Mouse (Mus musculus): ENCODE measurements around the gene Fbxl13. TPM values are rescaled to one million over a fixed set of nuclear protein-coding genes. Genes with fewer than 3 reads are reported as not detected.

The Fbxl13 gene
- total RNA-seq, 4 experiments from 2014 or later, result 0.19 to 0.52 (median 0.47) TPM; not detected in 1

DNA sequence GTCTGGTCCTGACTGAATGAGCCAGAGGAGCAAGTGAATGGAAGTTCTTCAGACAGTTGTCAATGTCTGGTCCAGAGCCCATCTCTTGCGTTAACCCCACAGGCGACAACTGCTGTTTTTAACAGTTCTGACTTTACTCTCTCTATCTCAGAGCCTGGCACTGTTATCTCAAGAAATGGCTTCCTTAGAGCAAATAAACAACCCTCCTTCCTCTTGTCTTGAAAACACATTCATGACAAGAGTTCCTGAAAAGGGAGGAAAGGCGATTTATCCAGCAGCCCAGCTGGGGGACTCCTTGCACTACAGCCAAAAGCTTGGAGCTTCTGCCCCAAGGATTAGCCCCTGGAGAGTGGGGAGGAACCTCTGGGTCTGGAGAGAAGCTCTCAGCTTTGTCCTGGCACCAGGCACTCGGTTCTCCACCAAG lies 117.9 kb downstream of the Fbxl13 start:
- DNase-seq (ENCODE audit: low spot score in 2 of 2), result no peak

DNA sequence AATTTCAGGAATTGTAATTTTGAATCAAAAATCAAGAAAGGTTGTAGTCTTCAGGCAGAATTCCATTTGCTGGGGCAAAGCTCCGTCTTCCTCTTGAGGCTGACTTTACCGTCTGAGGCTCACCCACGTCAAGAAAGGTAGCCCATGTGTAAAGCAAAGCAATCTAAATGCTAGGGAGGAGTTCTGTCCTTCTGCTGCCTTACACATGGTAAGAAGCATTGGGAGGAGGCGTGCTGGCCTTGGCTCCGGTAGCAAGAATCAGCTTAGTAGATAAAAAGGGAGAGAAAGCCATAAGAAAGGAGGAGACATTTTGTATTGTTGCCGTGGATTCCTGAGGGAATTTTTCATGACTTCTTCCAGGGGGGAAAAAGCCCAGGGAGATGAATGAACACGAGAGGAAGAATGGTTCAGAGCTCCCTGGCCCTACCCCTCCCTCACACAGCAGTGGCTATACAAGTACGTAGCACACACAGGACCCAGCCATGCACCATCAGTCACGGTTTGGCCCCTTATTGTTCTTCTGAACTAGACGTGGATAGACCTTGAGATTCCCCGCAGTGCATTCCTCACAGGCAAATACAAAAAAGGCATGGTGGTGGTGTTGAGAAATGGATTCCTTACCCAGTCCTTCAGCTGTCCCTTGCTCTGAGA lies 118.5 kb downstream of the Fbxl13 start:
- no peak for DNase-seq (ENCODE audit: low spot score in 2 of 2)

DNA sequence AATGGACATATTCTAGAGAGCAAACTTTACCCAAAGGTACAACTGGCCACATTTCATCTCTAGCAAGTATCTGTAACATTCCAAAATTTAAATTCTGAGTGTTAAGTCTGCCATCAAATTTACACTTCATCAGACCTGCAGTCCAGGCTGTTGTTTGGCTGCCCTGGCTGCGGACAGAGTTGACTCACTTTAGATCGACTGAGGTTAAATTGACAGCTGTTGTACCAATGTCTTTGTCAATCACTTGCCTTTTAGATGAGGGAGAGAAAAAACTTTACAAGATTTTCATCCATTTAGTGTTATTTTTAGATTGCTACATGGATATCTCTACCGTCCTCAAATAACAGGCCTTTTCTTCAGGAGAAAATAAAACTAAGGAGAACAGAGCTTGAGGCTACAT lies 126.3 kb downstream of the Fbxl13 start:
- no peak for DNase-seq (ENCODE audit: low spot score in 2 of 2)

DNA sequence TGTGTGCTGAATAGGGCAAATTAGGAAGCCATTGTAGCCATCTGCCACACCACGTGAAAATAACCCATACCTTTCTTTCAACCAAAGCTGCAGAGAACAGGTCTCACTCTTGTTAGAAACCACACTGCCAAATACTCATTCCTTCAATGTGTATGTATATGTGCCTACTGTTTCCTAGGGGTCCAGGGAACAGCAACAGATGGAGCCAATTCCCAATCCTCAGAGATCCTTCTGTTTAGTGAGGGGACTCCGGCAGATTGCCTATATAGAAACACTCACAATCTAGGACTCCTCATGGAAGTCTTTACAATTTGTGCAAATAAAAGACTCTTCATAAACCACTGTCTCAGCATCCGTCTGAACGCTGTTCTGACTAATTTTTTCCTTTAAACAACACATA lies 127.2 kb downstream of the Fbxl13 start:
- no peak for DNase-seq (ENCODE audit: low spot score in 2 of 2)

DNA sequence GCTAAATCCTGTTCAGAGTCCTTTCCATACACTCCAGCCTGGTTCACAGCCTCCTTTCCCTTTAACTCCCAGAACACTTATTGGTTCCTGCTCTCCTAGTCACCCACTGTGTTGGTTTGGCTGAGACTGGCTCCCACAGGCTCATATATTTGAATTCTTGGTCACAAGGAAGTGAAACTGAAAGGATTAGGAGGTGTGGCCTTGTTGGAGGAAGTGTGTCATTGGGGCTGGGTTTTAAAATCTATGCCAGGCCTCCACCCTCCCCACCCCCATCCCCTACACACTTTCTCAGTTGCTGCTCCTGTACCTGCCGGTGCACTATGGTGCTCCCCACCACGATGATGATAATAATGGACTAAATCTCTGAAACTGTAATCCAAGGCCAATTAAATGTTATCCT lies 127.9 kb downstream of the Fbxl13 start:
- no peak for DNase-seq (ENCODE audit: low spot score in 2 of 2)

DNA sequence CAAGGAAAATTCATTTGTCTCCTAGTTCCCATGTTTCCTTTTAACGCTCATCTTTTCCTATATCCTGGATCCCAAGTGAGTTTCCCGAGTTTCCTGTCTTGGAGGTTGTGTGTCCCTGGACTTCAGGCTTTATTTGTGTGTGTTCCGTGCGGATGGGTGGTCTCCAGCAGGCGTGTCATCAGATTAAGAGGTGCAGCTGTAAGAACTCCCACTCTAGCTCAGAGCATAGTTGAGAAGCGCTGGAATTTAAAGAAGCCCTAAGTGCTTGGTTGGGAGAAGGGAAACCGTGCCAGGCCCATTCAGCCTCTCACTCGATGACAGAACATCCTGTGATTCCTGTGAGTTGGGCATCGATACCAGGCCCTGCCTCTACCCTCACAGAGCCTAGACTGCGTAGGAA lies 132.1 kb downstream of the Fbxl13 start:
- no peak for DNase-seq (ENCODE audit: low spot score in 2 of 2)

DNA sequence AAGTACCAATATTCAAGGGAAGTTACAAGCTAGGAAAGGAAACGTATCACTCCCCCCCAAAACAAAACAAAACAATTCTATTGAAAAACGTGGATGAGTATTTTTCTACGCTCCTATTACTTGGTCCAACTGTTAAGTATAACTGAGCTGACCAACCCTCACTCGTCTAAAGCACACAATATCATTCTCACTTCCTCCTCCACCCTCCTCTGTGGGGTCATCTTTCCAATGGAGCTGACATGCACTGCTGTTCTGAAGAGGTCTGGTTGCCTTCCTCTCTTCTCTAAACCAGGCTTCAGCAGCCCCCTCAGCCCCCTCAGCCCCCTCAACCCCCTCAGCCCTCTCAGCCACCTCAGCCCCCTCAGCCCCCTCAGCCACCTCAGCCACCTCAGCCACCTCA lies 135.6 kb downstream of the Fbxl13 start:
- no peak for DNase-seq (ENCODE audit: low spot score in 2 of 2)

DNA sequence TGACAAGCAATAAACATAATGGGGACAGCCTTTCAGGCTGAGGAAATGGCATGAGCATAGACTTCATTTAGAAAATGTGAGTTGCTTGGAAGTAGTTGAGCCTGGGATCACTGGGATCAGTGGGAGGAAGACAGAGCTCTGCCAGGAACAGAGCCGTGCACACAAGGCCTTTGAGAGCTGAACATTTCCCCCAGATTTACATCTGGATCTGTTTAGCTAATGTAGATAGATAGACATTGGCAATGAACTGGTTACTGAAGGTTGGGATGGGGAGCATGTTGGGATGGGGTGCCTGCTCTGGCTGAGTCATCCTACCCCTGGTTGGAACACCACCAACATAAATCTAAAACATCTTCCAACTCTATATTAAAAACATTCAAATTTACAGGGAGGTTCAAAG lies 138.5 kb downstream of the Fbxl13 start:
- DNase-seq (ENCODE audit: low spot score in 2 of 2), result no peak

DNA sequence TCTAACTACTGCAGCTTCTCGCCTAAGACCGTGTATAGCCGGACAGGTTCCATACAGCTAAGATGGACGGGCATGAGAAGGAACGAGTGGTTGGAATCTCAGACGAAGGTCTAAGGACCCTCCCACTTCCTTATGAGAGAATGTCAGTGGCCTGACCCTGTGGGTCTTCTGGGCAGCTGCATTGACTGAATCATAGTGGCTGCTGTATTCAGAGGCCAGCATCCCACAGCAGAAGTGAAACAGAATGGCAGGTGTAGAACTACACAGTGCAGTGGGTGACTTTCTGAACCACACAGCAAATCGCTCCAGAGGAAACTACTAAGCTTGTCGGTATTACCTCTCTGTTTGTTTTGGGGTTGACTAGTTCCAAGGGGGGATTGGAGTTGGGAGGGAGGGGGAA lies 140.3 kb downstream of the Fbxl13 start:
- DNase-seq (ENCODE audit: low spot score in 2 of 2), result no peak

DNA sequence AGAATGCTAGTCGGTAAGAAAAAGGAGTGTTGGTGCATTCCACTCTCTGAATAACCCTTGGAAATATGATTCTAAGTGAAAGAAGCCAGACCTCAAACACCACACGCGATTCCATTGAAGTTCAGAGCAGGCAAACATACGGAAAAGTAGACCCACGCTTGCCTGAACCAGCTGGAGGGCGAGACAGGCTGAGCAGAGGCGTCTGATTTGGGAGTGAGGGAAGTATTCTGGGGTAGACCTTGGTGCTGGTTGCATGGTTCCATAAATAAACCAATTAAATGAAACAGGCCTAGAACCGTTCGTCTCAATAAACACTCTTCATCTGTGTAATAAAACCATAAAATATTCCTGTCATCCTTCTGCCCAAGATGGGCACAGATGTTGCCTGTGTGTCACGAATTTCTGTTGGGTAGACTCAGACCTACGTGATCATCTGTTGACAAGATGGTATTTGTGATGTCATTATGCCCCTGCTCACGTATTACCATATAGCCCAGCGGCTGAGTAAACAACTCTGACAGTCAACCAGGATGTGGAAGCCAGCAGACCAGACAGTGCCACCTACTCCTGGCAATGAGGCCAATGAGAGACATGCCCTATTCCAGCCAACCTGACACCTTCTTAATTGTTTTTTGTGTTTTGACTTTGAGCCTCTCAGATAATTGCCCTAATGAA lies 142.4 kb downstream of the Fbxl13 start:
- peak; percentile 57 to 85 for DNase-seq (ENCODE audit: low spot score in 2 of 2)

DNA sequence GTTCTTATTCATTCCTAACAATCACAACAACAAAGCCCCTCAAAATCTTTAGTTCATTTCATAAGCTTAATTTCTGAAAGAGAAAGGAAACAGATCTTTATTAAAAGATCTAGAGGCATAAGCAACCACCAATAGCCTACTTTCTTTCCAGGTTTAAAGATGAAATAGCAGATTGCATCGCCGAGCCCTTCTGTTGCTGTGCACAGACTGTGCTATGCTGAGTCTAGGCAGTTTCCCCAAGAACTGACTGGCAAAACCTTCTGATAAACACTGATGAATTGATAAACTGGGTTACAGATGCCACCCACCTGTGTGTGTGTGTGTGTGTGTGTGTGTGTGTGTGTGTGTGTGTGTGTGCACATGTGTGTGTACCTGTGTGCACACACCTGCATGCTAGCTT lies 144.5 kb downstream of the Fbxl13 start:
- DNase-seq (ENCODE audit: low spot score in 2 of 2), result peak; percentile 34 to 61

DNA sequence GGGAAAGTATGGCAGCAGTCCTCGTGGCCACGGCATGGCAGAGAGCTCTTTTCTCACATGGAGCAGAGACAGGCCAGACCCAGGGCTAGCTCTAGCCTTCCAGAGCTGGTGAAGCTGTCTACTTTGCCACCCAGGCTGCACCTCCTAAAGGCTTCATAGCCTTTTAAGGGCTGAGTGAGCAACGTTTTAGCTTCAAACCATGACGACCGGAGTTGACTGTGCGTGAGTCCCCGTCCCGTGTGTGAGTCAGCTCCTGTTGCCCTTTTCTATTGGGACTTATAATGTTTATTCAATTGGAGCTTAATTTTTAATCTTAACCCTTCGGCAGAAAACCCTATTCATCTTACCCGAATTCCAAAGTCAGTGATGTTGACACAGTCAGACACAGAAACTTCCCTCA lies 145.3 kb downstream of the Fbxl13 start:
- no peak for DNase-seq (ENCODE audit: low spot score in 2 of 2)

DNA sequence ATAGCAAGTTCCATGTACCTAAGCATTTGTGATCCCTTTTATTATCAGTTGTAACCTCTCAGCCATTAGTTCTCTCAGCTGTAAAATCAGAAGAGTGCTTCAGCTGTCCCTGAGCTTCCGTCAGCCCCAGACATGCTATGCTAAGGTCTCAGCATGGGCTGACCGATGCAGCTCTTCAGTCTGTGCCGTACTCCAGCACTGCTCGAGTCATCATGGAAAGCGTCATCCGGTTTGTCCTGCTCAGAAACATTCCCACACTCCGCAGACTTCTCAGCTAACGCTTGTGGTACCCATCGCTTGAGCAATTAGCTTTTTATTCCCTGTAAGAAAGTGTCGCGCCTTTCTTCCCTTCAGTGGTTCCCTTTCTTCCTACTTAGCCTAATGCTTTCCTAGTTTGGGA lies 146.5 kb downstream of the Fbxl13 start:
- no peak for DNase-seq (ENCODE audit: low spot score in 2 of 2)

DNA sequence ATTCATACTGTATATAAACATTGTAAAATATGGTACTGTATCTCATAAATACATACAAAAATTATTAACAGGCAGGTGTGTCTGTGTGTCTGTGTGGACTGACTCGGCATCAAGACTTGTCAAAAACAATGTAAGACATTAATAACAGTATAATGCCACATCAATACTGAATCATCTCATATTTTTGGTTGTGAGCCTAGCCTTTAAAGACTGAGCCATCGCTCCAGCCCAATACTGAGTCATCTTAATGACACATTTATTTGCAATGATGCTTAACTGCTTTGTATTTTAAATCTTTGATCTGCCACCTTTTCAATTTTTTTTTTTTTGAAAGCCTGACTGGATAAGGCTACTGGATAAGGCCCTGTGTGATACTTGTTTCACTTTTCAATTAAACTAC lies 146.9 kb downstream of the Fbxl13 start:
- DNase-seq (ENCODE audit: low spot score in 2 of 2), result no peak

DNA sequence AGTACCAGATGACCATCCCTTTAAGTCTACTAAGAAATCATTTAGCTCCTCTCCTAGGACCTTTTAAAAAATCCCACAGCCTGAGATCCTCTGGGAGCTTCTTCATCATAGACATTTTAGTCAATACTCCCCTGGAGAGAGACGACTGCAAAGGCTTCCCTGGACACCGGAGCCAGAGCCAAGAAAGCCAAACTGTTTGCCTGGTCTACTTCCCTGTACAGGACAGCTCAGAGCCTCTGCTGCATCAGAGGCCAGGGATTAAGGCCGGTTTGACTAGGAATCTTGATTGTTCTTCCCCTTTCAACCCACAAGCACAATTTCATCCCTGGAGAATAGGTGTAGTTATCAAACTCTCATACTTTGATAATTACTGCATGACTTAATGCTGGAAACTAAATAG lies 148.6 kb downstream of the Fbxl13 start:
- no peak for DNase-seq (ENCODE audit: low spot score in 2 of 2)

DNA sequence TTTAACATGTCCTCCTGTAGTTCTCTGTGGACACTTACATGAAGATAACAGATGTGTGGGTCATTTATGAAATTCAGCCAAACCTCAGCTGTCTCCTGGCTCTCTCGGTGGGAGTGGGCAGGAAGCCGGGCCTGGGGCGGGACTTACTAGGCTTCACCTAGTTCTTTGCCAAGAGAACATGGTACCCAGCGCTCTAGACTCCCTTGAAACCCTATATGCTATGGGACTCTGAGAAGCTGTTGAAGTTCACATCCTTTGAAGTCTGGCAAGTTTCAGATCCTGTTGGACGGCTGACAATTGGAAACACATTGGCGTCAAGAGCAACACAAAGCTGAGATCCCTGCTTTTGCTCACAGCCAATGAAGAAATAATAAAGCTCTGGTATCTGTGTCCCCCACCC lies 149.1 kb downstream of the Fbxl13 start:
- no peak for DNase-seq (ENCODE audit: low spot score in 2 of 2)

DNA sequence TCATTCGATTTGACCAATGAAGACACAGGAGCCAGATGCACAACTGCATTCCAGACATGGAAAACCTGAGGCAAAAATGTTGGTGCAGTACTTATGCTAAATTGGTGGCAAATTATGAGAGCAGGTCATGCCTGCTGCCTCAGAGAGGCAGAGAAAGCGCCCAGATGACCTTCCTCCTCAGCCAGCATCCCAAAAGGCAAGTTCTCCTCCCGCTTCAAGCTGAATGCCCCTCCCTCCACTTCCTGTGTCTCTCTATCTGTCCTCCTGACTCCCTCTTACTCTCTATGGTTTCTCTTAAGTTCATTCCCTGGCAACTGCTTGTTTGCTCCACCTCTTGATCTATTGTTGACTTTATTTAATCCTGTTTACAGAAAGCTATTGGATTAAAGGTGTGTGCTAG lies 150.7 kb downstream of the Fbxl13 start:
- DNase-seq (ENCODE audit: low spot score in 2 of 2), result no peak

DNA sequence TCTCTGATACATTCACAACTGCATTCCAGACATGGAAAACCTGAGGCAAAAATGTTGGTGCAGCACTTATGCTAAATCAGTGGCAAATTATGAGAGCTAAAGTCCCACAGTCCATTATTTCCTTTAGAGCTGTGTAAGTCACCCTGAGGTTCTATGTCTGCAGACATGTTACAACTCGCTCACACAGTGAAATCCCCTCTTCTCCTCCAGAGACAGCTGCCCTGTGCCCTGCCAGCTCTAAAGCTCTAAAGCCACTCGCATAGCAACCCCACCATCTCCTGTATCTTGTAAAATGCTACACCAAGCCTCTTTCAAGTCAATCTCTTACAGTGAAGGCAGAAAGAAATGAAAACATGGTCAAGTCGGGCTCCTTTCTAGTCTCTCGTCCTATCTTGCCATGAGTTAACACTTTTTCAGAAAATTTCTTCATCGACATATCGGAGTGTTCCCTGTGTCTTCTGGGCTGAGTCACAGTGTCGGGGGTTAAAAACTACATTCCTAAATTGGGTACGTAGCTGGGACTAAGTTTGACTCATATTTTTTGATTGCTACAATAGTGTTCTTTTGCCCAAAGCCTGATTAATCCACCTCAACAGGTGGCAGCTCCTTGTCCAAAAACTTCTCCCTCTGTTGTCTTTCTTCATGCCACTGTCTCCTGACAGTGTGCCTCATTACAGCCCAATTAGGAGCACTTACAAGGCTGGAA lies 152.0 kb downstream of the Fbxl13 start:
- DNase-seq (ENCODE audit: low spot score in 2 of 2), result no peak

DNA sequence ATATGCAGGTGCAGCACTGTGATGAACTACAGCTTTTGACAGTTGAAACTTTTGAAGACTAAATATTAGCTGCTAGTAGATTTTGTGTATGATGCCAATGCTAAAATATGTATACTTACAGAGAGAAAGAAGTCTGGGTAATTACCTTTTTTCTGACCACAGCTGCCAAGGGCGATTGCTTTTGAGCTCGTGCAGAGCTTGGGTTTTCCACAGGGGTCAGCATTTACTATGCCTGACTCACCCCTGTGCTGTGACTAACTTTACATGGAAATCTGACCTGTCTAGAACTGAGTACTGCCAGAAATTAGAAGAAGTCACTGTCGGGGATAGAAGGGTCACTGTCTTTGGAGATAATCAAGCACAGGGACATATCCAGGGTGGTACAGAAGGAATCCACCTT lies 153.2 kb downstream of the Fbxl13 start:
- DNase-seq (ENCODE audit: low spot score in 2 of 2), result no peak

DNA sequence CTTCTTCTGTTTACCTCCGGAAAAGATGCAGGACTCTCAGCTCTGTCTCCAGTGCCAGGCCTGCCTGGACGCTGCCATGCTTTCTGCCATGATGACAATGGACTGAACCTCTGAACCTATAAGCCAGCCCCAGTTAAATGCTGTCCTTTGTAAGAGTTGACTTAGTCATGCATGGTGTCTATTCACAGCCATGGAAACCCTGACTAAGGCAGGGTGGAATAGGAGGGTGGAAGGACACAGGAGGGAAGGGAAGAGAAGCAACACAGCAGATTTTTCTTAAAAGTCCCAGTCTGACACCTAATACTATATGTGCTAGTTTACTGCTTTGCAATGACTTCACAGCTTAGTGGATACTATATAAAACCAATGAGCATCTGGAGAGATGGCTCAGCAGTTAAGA lies 154.0 kb downstream of the Fbxl13 start:
- DNase-seq (ENCODE audit: low spot score in 2 of 2), result no peak

DNA sequence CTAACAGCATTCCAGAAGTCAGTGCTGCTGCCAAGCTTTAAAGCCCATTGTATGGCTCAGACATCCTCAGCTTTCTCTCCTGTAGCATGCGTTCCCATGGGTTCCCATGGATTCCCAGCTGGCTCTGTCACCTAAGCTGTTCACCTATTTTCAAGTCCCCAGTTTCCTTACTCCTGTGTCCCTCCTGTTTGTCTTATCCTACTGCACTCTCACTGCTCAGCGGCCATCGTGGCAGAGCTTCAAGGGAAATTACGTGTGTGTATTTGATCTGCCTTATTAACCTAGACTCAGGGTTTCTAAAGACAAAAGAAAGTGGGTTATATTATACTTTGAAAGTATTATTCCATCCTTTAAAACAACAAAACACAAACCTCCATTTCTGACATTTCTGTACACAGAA lies 156.3 kb downstream of the Fbxl13 start:
- no peak for DNase-seq (ENCODE audit: low spot score in 2 of 2)

DNA sequence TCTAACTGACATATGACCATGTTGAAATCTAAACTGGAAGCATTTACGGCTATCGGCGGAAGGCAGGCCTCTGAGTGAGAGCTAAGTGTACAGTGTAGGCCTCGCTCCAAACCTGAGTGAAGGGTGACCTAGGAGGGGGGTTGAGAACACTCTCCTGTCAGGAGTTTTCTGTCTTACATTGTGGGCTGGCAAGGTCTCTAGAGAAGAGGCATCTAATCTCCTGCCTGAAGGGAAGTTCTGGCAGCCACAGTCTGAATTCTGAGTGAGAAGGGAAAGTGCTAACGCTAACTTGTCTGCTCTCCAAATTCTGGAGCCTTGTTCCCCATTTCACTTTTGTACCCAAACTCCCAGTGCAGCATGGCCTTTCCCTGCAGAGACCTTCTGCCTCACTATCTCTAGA lies 156.9 kb downstream of the Fbxl13 start:
- DNase-seq (ENCODE audit: low spot score in 2 of 2), result no peak

DNA sequence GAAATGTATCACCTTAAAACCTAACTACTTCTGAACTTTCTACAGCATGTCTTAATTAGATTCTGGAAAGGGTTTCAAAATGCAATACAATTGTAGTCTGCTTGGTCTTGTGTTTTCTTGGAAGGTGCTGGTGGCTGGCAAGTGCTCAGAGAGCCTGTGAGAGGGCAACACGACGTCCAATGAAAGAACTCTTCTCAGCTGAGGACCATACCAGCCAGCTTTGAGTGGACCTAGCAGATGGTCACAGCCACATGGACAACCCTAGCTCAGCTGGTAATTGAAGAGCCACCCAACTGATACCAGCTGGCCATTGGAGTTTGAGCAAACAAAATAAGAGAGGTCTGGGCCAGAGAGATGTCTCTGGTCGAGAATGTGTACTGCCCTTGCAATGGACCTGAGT lies 157.7 kb downstream of the Fbxl13 start:
- DNase-seq (ENCODE audit: low spot score in 2 of 2), result no peak
